Mouse (Mus musculus) lung, embryonic 16.5 days (tissue): ENCODE data around the gene Dohh. TPM values are rescaled to one million over a fixed set of nuclear protein-coding genes. Genes with fewer than 3 reads are reported as not detected.

Source experiments
- ATAC-seq: fragments of 200-750 bp; cut with Nextera tagmentation; 2 replicates; pipeline ENCODE4 v1.8.0; 2017; ENCODE audit warnings: low read depth, mild to moderate bottlenecking, moderate library complexity
- H3K27ac ChIP-seq: fragments of 300-500 bp; sonication (generic); 2 replicates; pipeline ENCODE4 v1.5.1; 2014; ENCODE audit warnings: mild to moderate bottlenecking, control low read depth, low read length
- H3K27me3 ChIP-seq: fragments of 300-500 bp; sonication (generic); 2 replicates; pipeline ENCODE4 v1.6.1; 2014; ENCODE audit warnings: low read depth, low read length, mixed read lengths; ENCODE audit not compliant: control insufficient read depth, insufficient read depth
- H3K36me3 ChIP-seq: fragments of 300-500 bp; sonication (generic); 2 replicates; pipeline ENCODE4 v1.6.1; 2014; ENCODE audit warnings: low read length; ENCODE audit not compliant: control insufficient read depth, insufficient read depth
- H3K4me1 ChIP-seq: fragments of 300-500 bp; sonication (generic); replicated peaks from 2 replicates; pipeline ENCODE4 v1.6.1; 2014; ENCODE audit warnings: low read length, mixed read lengths; ENCODE audit not compliant: control insufficient read depth, insufficient read depth
- H3K4me2 ChIP-seq: fragments of 300-500 bp; sonication (generic); 2 replicates; pipeline ENCODE4 v1.6.1; 2014; ENCODE audit warnings: low read depth, low read length, control low read depth
- H3K4me3 ChIP-seq: fragments of 300-500 bp; sonication (generic); 2 replicates; pipeline ENCODE4 v1.5.1; 2014; ENCODE audit warnings: mild to moderate bottlenecking, low read length, control low read depth
- H3K9ac ChIP-seq: fragments of 300-500 bp; sonication (generic); 2 replicates; pipeline ENCODE4 v1.6.1; 2014; ENCODE audit warnings: low read length, control low read depth
- H3K9me3 ChIP-seq: fragments of 300-500 bp; sonication (generic); 2 replicates; pipeline ENCODE4 v1.6.1; 2016; ENCODE audit warnings: low read length; ENCODE audit not compliant: control insufficient read depth
- WGBS: fragments of 180-500 bp; shearing (Covaris S2); extraction: QIAGEN DNeasy Blood & Tissue Kit; methylation state at CpG from one replicate; pipeline ENCODE4 v1.1.7; 2014; 5-methylcytosine and 5-hydroxymethylcytosine counted together
- polyA plus RNA-seq: library from polyadenylated mRNA; unstranded; fragments of >200 nt; fragmentation: Nextera tagmentation; extraction: Ambion mirVana; gene quantifications from 2 replicates; pipeline ENCODE4 v1.2.1, GENCODE M21; 2015

The Dohh gene
- 71.4 and 73.1 TPM in 2 replicates for polyA plus RNA-seq

GRCm38 (mm10) chr10:81383802-81384604, at the start of gene Dohh, which contains the start of gene Gm48551:
TSS of gene Dohh (plus strand) at chr10:81384428.
TSS of gene Gm48551 (plus strand) at chr10:81384466.
- WGBS: 2% methylated on average over 50 of the region's 54 CpGs
- peaks cover 26% of the 10 kb centered on the region for H3K36me3 ChIP-seq
- peaks cover 21% of the 10 kb centered on the region for H3K4me1 ChIP-seq
- peak within 1 kb of the TSS; percentile 83 for H3K9ac ChIP-seq
- peak within 1 kb of the TSS; percentile 81 for H3K4me2 ChIP-seq
- peak; percentile 95 for ATAC-seq
- H3K9me3 ChIP-seq: no peaks in the 10 kb centered on the region
- H3K27ac ChIP-seq: peak within 1 kb of the TSS; percentile 67
- H3K4me3 ChIP-seq: peak within 1 kb of the TSS; percentile 78
- no peaks in the 10 kb centered on the region for H3K27me3 ChIP-seq

DNA sequence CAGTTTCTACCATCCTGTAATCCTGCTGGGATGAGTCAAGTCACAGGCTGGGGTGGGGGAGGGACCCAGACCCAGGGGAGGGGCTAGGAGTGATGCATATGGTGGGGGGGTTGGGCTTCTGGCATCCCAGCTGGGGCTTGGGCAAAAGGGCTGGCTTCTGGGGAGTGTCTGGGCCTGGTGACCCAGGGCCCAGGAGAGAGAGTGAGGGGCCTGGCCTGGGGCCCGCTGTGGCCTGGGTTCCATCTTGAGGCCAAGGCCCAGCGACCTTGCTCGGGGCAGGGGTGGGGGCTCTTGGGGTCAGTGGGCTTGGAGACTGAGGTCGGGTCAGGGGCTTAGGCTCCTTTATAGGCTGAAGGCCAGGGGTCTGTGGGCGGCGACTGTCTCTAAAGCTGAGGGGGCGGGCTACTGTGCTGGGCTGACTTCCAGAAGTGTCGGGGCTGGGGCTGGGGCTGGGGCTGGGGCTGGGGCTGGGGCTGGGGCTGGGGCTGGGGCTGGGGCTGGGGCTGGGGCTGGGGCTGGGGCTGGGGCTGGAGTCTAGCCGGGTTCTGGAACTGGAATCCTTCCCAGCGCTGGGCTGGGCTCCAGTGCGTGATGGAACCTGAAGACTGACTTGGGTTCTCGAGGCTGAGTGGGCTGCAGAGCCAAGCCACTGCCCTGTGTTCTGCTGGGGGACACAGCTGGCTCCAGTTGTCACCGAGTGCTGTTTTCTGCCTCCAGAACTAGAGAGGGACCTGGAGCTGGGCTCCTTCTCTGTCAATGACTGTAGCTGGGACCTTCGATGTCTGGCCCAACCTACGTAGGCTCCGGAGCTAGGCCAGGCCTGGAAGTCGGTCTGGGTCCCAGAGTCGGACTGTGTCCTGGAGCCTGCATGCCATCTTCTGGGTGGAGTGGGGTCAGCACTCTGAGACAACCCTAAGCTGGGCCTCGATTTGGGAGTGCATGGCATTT, 48.6 kb upstream of the Dohh start:
- peaks cover 5% of the 10 kb centered on the region for H3K27me3 ChIP-seq
- ATAC-seq: peak; percentile 80
- H3K9ac ChIP-seq: peak overlapping the region; percentile 58
- H3K4me2 ChIP-seq: peak overlapping the region; percentile 43
- no peaks in the 10 kb centered on the region for H3K36me3 ChIP-seq
- peak overlapping the region; percentile 97 for H3K27ac ChIP-seq
- H3K4me1 ChIP-seq: peaks cover 24% of the 10 kb centered on the region
- H3K9me3 ChIP-seq: no peaks in the 10 kb centered on the region
- 33% methylated on average over 17 of the region's 19 CpGs for WGBS
- no peak overlapping the region for H3K4me3 ChIP-seq

DNA sequence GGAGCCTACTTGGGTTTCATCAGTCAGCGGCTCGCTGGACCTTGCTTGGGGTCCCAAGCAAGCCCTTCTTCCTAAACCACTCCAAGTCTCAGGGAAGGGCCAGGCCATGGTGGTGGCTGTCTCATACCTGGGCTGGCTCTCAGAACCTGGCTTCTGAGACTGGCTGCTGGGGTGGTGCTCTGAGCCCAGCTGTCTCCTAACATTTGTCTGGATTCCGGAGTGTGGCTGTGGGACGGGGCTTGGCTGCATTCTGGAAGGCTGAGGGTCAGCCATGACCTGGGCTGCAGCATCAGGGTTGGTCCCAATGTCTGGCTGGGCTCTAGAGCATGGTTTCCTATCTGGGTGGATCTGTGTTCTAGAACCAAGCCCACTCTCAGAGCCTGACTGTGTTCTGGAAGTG, 47.7 kb upstream of the Dohh start:
- peaks cover 22% of the 10 kb centered on the region for H3K4me1 ChIP-seq

GRCm38 (mm10) chr10:81340551-81341332, 43.5 kb upstream of the Dohh start:
- H3K27me3 ChIP-seq: peaks cover 36% of the 10 kb centered on the region
- no peak overlapping the region for H3K9ac ChIP-seq
- WGBS: 45% methylated on average over 17 of the region's 17 CpGs
- H3K36me3 ChIP-seq: 0 out of 2 replicates have a peak, but pooled peaks cover 2% of the 10 kb centered on the region
- no peak overlapping the region for H3K4me3 ChIP-seq
- no peak overlapping the region for H3K4me2 ChIP-seq
- no peaks in the 10 kb centered on the region for H3K9me3 ChIP-seq
- no peak overlapping the region for H3K27ac ChIP-seq
- no peak for ATAC-seq
- H3K4me1 ChIP-seq: peaks cover 16% of the 10 kb centered on the region

More for the DNA sequence above, 47.7 kb upstream of the Dohh start:
- Histone ChIP-seq H3K9ac (0 out of 2 replicates have a peak overlapping the region, but pooled peaks have one; percentile 45), H3K27ac (peak overlapping the region; percentile 97), H3K4me3 (no peak overlapping the region), H3K36me3 (no peaks in the 10 kb centered on the region), H3K9me3 (no peaks in the 10 kb centered on the region), H3K4me2 (peak overlapping the region; percentile 14; the same call in 1 of the 2 replicates), H3K27me3 (peaks cover 10% of the 10 kb centered on the region)
- no peak for ATAC-seq
- WGBS: 92% methylated on average over 4 of the region's 4 CpGs

DNA sequence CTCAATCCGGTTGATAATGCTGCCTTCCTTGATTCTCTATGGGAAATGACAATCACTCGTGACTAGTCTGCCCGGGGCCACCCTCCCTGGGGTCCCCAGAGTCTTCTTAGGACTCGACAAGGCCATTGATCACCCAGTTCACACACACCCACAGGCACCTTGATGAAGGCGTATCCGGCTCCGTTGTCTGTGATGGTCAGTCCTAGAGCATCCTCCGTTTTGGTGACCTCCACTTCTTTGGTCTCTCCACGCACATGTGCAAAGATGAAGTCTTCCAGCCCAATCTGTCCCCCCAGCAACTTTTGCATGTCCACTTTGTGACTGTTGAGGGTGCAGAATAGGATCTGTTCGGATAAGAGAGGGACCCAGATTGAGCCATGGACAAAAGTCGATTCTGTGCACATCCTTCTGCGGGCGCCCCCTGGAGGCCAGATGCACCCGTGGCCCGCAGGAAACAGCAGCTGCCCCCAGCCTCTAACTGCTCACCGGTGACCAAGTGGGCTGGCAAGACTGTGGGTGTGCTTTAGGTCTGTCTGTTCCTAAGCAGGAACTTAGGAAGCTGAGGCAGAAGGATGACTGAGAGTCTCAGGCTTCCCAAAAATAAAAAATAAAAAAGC, 42.8 kb upstream of the Dohh start:
- peak; percentile 32; the same call in 1 of the 2 replicates for ATAC-seq
- no peak overlapping the region for H3K9ac ChIP-seq
- H3K4me1 ChIP-seq: peaks cover 14% of the 10 kb centered on the region
- H3K27ac ChIP-seq: no peak overlapping the region
- H3K4me3 ChIP-seq: no peak overlapping the region
- H3K36me3 ChIP-seq: 0 out of 2 replicates have a peak, but pooled peaks cover 3% of the 10 kb centered on the region
- no peak overlapping the region; the same call in 1 of the 2 replicates for H3K4me2 ChIP-seq
- 33% methylated on average over 16 of the region's 16 CpGs for WGBS
- peaks cover 36% of the 10 kb centered on the region for H3K27me3 ChIP-seq
- no peaks in the 10 kb centered on the region for H3K9me3 ChIP-seq

DNA sequence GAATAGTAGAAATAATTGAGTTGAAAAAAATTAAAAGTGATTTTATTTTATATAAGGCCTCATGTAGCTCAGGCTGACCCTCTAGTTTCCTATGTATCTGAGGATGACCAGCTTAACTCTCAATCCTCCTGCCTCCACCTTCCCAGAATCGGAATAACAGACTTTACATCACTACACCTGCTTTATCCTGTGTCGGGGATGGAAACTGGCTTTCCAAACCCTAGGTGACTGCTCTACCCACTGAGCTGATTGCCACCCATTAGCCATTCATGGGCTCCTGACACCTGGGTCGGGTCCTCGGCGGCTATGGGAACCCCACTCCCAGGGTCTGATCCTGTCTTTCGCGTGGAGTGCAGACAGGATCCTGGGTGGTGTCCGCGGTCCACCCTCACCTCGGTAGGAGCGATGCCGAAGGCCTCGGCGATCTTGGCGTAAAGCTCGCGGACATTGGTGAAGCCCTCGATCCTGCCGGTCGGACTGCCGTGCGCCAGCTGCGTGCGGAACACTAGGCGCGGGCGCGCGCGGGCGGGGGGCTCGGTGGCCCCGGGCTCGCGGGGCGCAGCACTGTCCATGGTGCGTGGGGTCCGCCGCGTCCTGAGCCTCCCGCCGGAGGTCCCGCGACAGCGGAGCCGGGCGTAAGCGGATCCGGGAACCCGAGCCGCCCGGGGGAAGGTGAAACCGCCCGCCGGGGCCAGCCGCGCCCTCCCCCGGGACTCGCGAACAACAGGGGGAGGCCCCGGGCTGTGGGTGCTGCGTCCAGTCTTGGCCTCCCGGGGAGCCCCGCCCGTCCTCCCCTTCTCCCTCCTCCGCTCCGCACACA, 41.3 kb upstream of the Dohh start, which contains the start of gene Gipc3:
TSS of gene Gipc3 (minus strand) at position 581 of the 820 bp plus-strand sequence.
- peak within 1 kb of the TSS; percentile 90 for H3K4me2 ChIP-seq
- peaks cover 7% of the 10 kb centered on the region for H3K36me3 ChIP-seq
- peak within 1 kb of the TSS; percentile 72 for H3K9ac ChIP-seq
- no peaks in the 10 kb centered on the region for H3K9me3 ChIP-seq
- 5% methylated on average over 50 of the region's 67 CpGs for WGBS
- peaks cover 23% of the 10 kb centered on the region for H3K4me1 ChIP-seq
- 0 out of 2 replicates have a peak, but pooled peaks have one; percentile 11 for ATAC-seq
- H3K27ac ChIP-seq: no peak within 1 kb of the TSS
- H3K4me3 ChIP-seq: peak within 1 kb of the TSS; percentile 56
- H3K27me3 ChIP-seq: peaks cover 36% of the 10 kb centered on the region

- WGBS: 41% methylated on average over 8 of the region's 8 CpGs
- H3K36me3 ChIP-seq: peaks cover 9% of the 10 kb centered on the region
- no peak overlapping the region for H3K9ac ChIP-seq
- H3K27me3 ChIP-seq: peaks cover 36% of the 10 kb centered on the region
- H3K4me2 ChIP-seq: no peak overlapping the region
- no peak overlapping the region for H3K27ac ChIP-seq
- H3K9me3 ChIP-seq: no peaks in the 10 kb centered on the region
- no peak overlapping the region for H3K4me3 ChIP-seq
- ATAC-seq: no peak
- peaks cover 33% of the 10 kb centered on the region for H3K4me1 ChIP-seq
Measured at GRCm38 (mm10) chr10:81344421-81345161, 39.6 kb upstream of the Dohh start.
